Mouse (Mus musculus): ENCODE results near the gene Mipol1. TPM values are rescaled to one million over a fixed set of nuclear protein-coding genes. Genes with fewer than 3 reads are reported as not detected.

The Mipol1 gene
- polyA plus RNA-seq, 1 experiment from 2014 or later = 10.7 TPM

DNA sequence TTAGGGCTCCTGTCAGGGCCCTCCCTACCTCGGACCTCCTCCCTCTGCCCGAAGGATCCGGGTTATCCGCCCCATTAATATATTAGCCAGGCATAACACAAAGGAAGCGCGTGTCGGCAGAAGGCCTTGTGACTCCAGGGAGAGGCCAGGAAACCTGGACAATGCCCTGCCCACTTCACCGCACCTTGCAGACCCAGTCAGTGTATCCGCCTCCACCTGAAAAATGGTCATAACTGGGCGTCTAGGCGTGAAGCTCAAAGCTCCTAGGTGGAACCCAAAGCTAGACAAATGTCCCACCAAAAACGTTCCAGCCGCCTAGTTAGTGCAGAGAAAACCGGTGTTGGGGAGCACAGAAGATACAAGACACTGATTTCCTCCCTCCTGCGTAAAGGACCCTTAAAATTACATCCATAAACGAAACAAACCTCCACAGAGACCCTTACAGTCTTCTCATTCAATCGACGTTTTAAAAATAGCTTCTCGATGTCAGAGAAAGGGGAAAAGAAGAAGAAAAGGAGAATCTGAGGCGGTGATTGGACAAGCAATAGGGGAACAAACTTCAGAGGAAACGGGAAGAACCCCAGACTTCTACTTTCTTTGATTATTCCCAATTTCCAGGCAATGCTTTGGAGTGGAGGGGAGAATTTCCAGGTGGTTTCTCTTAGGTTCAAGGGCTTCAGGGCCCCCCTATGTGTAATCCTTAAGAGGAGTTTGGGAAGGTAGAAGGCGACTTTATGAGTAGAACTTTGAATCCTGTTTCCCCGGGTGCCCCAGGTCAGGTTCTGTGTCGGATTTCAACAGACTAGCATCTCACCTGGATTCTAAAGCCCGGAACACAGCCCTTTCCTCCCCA is 306.1 kb downstream of the Mipol1 start:
- TF ChIP-seq CTCF (IDR thresholded peaks at IDR 0.05; ENCODE audit: low read depth) = no peak
- DNase-seq (peak; percentile 38), ATAC-seq (ENCODE audit: insufficient read depth) (no peak)
- H3K36me3 ChIP-seq (ENCODE audit: insufficient read depth) = no peaks in the 10 kb centered on the region
- peak overlapping the region; percentile 47 for H3K4me2 ChIP-seq
- H3K4me3 ChIP-seq (ENCODE audit: low read depth, low read length) = peak overlapping the region; percentile 19
- H3K9ac ChIP-seq = peak overlapping the region; percentile 38
- H3K27me3 ChIP-seq (ENCODE audit: insufficient read depth, low read length) = peaks cover 66% of the 10 kb centered on the region
- 3% methylated on average over 25 of the region's 25 CpGs for WGBS
- no peaks in the 10 kb centered on the region for H3K9me3 ChIP-seq (ENCODE audit: low read depth, low read length)
- H3K4me1 ChIP-seq (ENCODE audit: insufficient read depth) = no peaks in the 10 kb centered on the region; the same call in 1 of the 2 replicates
- peak overlapping the region; percentile 91 for H3K27ac ChIP-seq (ENCODE audit: low read depth)

DNA sequence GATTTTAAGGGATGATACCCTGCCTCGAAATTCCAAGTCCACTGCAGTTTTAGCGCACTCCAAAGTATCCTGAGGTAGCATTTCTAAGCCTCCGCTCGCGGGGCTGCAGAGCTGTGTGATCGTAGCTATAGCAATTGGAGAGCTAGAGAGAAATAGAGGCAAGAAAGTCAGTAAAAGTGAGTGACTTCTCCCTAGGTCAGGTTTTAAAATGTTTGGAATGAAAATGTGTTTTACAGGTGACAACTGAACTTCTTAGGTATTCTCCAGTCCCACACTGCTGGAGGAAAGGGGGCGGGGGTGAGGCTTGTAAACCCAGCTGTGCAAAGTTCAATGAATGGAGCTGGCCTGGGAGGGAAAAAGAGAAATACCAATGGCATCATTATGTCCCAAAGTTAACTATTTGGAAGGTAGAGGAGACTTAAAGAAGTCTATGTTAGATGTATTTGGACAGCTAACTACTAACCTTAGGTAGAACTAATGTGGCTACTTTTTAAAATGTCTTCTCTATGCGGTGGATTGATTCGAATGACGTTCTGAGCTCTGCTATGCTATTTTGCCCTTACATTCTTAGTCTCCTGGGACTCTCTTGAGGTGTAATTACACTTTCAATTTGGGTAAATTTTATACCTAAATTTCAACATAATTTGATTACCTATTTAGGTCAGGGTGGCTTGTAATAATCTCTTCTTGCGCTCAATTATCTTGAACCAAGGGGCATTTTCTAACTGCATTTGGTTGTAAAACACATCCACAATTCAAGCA is 306.9 kb downstream of the Mipol1 start:
- Histone ChIP-seq H3K36me3 (ENCODE audit: insufficient read depth) (0 out of 2 replicates have a peak, but pooled peaks cover under 1% of the 10 kb centered on the region), H3K9me3 (ENCODE audit: low read depth, low read length) (no peaks in the 10 kb centered on the region), H3K4me1 (ENCODE audit: insufficient read depth) (no peaks in the 10 kb centered on the region; the same call in 1 of the 2 replicates), H3K27ac (ENCODE audit: low read depth) (peak overlapping the region; percentile 91), H3K4me3 (ENCODE audit: low read depth, low read length) (peak overlapping the region; percentile 19), H3K9ac (peak overlapping the region; percentile 34), H3K4me2 (peak overlapping the region; percentile 47), H3K27me3 (ENCODE audit: insufficient read depth, low read length) (peaks cover 73% of the 10 kb centered on the region)
- DNase-seq = peak; percentile 42
- no peak for TF ChIP-seq CTCF (IDR thresholded peaks at IDR 0.05; ENCODE audit: low read depth)
- ATAC-seq (ENCODE audit: insufficient read depth) = no peak
- WGBS = 5% methylated on average over 11 of the region's 11 CpGs

DNA sequence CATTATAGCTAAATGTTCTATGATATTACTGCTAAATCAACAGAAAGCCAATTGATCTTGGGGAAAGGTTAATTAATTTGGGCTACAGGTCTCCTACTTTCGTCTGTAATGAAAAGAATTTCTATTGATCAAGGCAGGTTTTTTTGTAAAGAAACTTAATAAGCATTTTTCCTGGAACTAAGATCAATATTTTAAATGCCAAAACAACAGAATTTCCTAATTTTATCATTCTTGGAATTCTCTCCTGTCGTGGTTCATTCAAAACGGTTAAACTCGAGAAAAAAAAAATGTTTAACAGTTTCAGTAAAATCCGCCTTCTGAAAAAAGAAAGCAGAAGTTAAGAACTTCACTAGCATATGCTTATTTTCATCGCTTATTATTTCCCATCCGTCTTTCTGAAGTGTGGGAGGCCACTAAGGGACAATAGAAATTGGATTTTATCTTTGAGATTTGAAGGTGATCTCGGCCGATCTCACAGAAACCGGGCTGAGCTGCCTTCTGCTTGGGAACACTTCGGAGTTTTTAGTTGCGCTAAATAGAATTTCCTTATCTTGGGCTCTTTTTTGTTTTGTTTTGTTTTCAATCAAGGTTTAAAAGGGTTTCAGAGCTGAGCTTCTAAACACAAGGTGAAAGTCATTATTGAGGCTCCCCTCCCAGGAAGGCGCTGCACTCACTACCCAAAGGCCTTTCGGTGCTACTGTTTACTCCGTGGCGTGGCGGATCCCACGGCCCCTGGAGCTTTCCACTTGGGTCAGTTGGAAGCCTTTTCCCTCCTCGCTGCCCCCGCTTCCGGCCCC is 307.8 kb downstream of the Mipol1 start:
- WGBS = under 1% methylated on average over 21 of the region's 21 CpGs
- ATAC-seq (ENCODE audit: insufficient read depth) (no peak), DNase-seq (peak; percentile 45)
- Histone ChIP-seq H3K27ac (ENCODE audit: low read depth) (peak overlapping the region; percentile 86), H3K9me3 (ENCODE audit: low read depth, low read length) (no peaks in the 10 kb centered on the region), H3K9ac (peak overlapping the region; percentile 73), H3K4me2 (peak overlapping the region; percentile 70), H3K27me3 (ENCODE audit: insufficient read depth, low read length) (peaks cover 76% of the 10 kb centered on the region), H3K4me1 (ENCODE audit: insufficient read depth) (no peaks in the 10 kb centered on the region; the same call in 1 of the 2 replicates), H3K36me3 (ENCODE audit: insufficient read depth) (peaks cover 10% of the 10 kb centered on the region; the same call in 1 of the 2 replicates), H3K4me3 (ENCODE audit: low read depth, low read length) (peak overlapping the region; percentile 40)
- TF ChIP-seq CTCF (IDR thresholded peaks at IDR 0.05; ENCODE audit: low read depth) = no peak

DNA sequence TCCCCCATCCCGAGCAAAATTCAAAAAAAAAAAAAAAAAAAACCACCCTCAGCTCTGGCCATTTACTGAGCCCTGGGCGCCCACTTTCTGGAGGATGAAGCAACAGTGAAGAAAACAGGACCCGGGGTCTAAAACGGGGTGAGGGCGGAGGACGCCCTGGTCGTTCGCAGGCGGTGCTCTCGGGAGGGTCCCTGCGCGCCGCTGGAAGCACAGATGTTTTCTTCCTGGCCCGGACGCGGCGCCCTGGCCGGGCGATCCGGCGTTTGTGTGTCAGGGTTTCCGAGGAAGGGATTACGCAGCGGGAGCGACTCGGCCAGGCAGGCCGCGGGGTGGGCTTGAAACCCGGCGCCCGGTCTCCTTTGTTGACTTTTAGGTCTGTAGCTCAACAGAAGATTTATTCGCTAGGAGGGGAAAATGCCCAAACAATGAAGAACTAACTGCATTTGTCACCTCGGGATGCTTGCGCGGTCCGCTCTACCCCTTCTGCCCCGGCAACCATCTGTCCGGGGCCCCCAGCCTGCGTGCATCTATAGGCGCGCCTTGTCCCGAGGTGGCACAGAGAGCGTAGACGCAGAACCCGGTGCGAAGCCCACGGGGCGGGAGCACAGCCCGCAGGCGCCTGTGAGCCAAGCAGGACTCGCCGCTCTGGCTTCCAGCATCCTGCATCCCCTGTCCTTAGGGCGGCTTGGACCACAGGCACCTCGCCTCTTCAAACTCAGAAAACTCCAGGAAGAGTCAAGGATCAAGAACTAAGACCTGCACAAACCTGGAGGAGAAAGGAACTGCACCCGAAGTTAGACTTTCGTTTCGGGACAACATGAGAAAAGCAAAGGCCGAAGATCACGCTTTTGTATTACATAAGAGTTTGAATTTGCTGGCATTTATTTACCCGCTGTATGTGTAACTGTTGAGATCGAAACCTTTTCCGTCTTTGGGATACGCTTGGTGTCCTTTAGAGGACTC is 308.6 kb downstream of the Mipol1 start:
- WGBS = under 1% methylated on average over 63 of the region's 63 CpGs
- no peaks in the 10 kb centered on the region for H3K9me3 ChIP-seq (ENCODE audit: low read depth, low read length)
- peak overlapping the region; percentile 73 for H3K9ac ChIP-seq
- peaks cover 11% of the 10 kb centered on the region; the same call in 1 of the 2 replicates for H3K36me3 ChIP-seq (ENCODE audit: insufficient read depth)
- H3K27ac ChIP-seq (ENCODE audit: low read depth) = peak overlapping the region; percentile 86
- peaks cover 76% of the 10 kb centered on the region for H3K27me3 ChIP-seq (ENCODE audit: insufficient read depth, low read length)
- peak overlapping the region; percentile 40 for H3K4me3 ChIP-seq (ENCODE audit: low read depth, low read length)
- H3K4me1 ChIP-seq (ENCODE audit: insufficient read depth) = no peaks in the 10 kb centered on the region; the same call in 1 of the 2 replicates
- 0 out of 2 replicates have a peak, but pooled peaks have one; percentile 7 for ATAC-seq (ENCODE audit: insufficient read depth)
- DNase-seq = peak; percentile 60
- peak overlapping the region; percentile 70 for H3K4me2 ChIP-seq
- TF ChIP-seq CTCF (IDR thresholded peaks at IDR 0.05; ENCODE audit: low read depth) = no peak

DNA sequence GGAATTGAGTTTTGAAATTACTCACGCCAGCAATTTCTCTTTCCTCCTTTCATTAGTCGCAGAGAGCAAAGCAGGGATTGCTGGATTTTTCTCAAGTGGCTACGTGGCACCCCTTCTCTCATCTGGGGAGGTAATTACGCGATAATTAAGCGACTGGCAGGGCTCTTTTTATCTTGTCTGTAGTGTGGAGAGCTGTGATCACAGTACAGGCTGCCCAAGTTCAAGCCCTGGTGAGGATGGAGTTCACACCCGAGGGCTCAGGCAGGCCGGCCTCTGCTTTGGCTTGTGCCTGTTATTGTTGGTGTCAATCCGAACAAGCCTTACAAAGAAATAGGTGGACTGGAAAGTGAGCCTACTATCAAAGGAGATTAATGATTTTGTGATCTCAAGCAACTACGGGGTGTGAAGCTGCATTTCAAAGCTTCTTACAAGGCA is 309.3 kb downstream of the Mipol1 start:
- peak; percentile 50 for DNase-seq
- H3K9ac ChIP-seq = peak overlapping the region; percentile 73
- H3K9me3 ChIP-seq (ENCODE audit: low read depth, low read length) = no peaks in the 10 kb centered on the region
- H3K4me2 ChIP-seq = peak overlapping the region; percentile 70
- peaks cover 75% of the 10 kb centered on the region for H3K27me3 ChIP-seq (ENCODE audit: insufficient read depth, low read length)
- peaks cover 11% of the 10 kb centered on the region; the same call in 1 of the 2 replicates for H3K36me3 ChIP-seq (ENCODE audit: insufficient read depth)
- 1% methylated on average over 10 of the region's 10 CpGs for WGBS
- H3K4me3 ChIP-seq (ENCODE audit: low read depth, low read length) = peak overlapping the region; percentile 40
- no peaks in the 10 kb centered on the region; the same call in 1 of the 2 replicates for H3K4me1 ChIP-seq (ENCODE audit: insufficient read depth)
- no peak for ATAC-seq (ENCODE audit: insufficient read depth)
- no peak for TF ChIP-seq CTCF (IDR thresholded peaks at IDR 0.05; ENCODE audit: low read depth)
- H3K27ac ChIP-seq (ENCODE audit: low read depth) = peak overlapping the region; percentile 86

All from lung, embryonic 14.5 days (tissue).